Mouse (Mus musculus): ENCODE measurements around the gene Lbhd2. TPM values are rescaled to one million over a fixed set of nuclear protein-coding genes. Genes with fewer than 3 reads are reported as not detected.

Lbhd2 gene
- polyA plus RNA-seq, 1 experiment = not detected

DNA sequence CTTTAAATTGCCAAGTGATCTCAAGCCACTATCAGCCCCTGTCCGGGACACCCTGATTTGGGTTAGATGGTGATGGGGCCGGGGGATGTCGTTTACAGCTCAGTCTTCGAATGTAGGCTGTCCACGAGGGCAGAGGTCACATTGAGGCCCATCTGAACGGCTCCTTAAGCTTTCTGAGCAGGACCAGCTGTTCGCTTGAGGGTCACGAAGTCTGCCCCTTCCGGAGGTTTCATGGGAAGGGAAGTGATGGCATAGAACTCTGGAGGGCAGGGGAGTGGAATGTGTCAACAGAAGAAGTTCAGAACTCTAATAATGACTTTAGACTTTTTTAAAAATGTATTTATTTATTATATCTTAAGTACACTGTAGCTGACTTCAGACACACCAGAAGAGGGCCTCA, 17.9 kb downstream of the Lbhd2 start:
- Histone ChIP-seq H3K79me3 (ENCODE audit: low read depth) (peaks cover 5% of the 10 kb centered on the region), H3K4me3 (ENCODE audit: insufficient read depth, poor library complexity, severe bottlenecking) (no peak overlapping the region), H3ac (ENCODE audit: control insufficient read depth, insufficient read length, low read depth) (no peak overlapping the region), H3K36me3 (ENCODE audit: control insufficient read depth, insufficient read depth) (no peaks in the 10 kb centered on the region), H3K27me3 (ENCODE audit: control insufficient read depth, insufficient read depth, insufficient read length) (no peaks in the 10 kb centered on the region), H3K79me2 (ENCODE audit: control insufficient read depth, insufficient read depth) (peaks cover 12% of the 10 kb centered on the region)
- TF ChIP-seq CEBPB (IDR thresholded peaks at IDR 0.05; ENCODE audit: low read depth) (no peak), USF1 (IDR thresholded peaks at IDR 0.05; ENCODE audit: low read depth) (no peak), CTCF (IDR thresholded peaks at IDR 0.05; ENCODE audit: control insufficient read depth, insufficient read depth, insufficient read length) (no peak), MYOG (IDR thresholded peaks at IDR 0.05; ENCODE audit: control insufficient read depth, extremely low read depth, insufficient read length) (no peak), MAX (IDR thresholded peaks at IDR 0.05) (no peak), MYOD1 (IDR thresholded peaks at IDR 0.05; ENCODE audit: control insufficient read depth, insufficient read length, low read depth) (no peak), FOSL1 (IDR thresholded peaks at IDR 0.05; ENCODE audit: insufficient read depth, low read length, poor library complexity, severe bottlenecking) (no peak)

DNA sequence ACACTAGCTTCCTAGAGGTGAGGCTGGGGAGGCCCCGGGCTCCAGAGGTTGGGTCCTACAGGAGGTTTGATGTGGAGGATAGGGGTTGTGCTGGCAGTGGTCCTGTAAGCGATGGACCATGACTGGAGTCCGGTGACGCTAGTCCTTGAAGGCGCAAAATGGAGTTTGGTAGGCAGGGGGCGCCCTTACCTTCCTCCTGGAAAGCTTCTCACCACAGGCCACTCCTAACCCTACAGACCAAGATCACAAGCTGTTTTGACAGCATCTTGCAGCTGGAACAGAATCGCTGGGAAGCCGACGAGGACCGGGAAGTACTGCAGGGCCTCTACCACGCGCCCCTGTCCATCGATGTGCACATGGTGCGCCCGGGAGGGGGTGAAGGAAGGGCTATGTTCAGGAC, 18.6 kb downstream of the Lbhd2 start:
- H3K4me3 ChIP-seq (ENCODE audit: insufficient read depth, poor library complexity, severe bottlenecking) = no peak overlapping the region
- no peaks in the 10 kb centered on the region for H3K36me3 ChIP-seq (ENCODE audit: control insufficient read depth, insufficient read depth)
- no peak overlapping the region for H3ac ChIP-seq (ENCODE audit: control insufficient read depth, insufficient read length, low read depth)
- H3K27me3 ChIP-seq (ENCODE audit: control insufficient read depth, insufficient read depth, insufficient read length) = no peaks in the 10 kb centered on the region
- peaks cover 19% of the 10 kb centered on the region for H3K79me2 ChIP-seq (ENCODE audit: control insufficient read depth, insufficient read depth)
- no peak for TF ChIP-seq USF1 (IDR thresholded peaks at IDR 0.05; ENCODE audit: low read depth)
- TF ChIP-seq CEBPB (IDR thresholded peaks at IDR 0.05; ENCODE audit: low read depth) = no peak
- peak; percentile 90 for TF ChIP-seq CTCF (IDR thresholded peaks at IDR 0.05; ENCODE audit: control insufficient read depth, insufficient read depth, insufficient read length)
- peak; percentile 11 for TF ChIP-seq MAX (IDR thresholded peaks at IDR 0.05)
- H3K79me3 ChIP-seq (ENCODE audit: low read depth) = peaks cover 6% of the 10 kb centered on the region

DNA sequence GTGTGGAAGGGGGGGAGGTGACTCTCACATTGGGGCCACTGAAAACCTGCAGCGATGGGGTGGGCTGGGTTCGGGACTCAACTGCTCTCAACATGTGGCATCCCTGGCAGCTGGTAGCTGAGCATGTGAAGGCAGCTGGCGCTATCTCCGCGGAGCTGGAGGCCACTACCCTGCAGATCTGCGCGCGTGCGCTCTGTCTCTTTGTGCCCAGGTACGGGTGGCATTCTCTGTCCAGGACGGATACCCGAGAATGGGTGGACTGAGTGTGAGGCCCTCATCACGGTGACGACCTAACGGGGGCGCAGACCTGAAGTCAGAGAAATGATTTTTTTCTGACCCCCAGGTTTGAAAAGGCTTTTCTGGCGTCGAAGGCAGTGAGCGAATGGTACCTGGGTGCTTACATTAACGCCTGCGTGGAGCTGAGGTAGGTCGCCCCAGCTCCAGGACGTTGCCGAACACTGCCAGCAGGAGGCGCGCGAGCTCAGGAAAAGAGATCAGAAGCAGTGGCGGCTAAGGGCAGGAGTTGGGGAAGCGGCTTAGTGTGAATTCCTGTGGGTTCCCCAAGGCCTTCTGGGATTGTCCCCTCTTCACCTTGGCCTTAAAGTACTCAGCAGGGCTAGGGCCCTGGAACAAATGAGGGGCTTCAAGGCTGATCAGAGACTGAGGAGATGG, 19.3 kb downstream of the Lbhd2 start:
- Histone ChIP-seq H3K79me2 (ENCODE audit: control insufficient read depth, insufficient read depth) (peaks cover 21% of the 10 kb centered on the region), H3K27me3 (ENCODE audit: control insufficient read depth, insufficient read depth, insufficient read length) (no peaks in the 10 kb centered on the region), H3K79me3 (ENCODE audit: low read depth) (peaks cover 6% of the 10 kb centered on the region), H3ac (ENCODE audit: control insufficient read depth, insufficient read length, low read depth) (peak overlapping the region; percentile 46), H3K4me3 (ENCODE audit: insufficient read depth, poor library complexity, severe bottlenecking) (no peak overlapping the region), H3K36me3 (ENCODE audit: control insufficient read depth, insufficient read depth) (no peaks in the 10 kb centered on the region)
- peak; percentile 60 for TF ChIP-seq MAX (IDR thresholded peaks at IDR 0.05)
- TF ChIP-seq MYOD1 (IDR thresholded peaks at IDR 0.05; ENCODE audit: control insufficient read depth, insufficient read length, low read depth) = no peak
- TF ChIP-seq USF1 (IDR thresholded peaks at IDR 0.05; ENCODE audit: low read depth) = no peak
- TF ChIP-seq FOSL1 (IDR thresholded peaks at IDR 0.05; ENCODE audit: insufficient read depth, low read length, poor library complexity, severe bottlenecking) = no peak
- TF ChIP-seq CTCF (IDR thresholded peaks at IDR 0.05; ENCODE audit: control insufficient read depth, insufficient read depth, insufficient read length) = peak; percentile 97
- TF ChIP-seq CEBPB (IDR thresholded peaks at IDR 0.05; ENCODE audit: low read depth) = no peak
- TF ChIP-seq MYOG (IDR thresholded peaks at IDR 0.05; ENCODE audit: control insufficient read depth, extremely low read depth, insufficient read length) = no peak

DNA sequence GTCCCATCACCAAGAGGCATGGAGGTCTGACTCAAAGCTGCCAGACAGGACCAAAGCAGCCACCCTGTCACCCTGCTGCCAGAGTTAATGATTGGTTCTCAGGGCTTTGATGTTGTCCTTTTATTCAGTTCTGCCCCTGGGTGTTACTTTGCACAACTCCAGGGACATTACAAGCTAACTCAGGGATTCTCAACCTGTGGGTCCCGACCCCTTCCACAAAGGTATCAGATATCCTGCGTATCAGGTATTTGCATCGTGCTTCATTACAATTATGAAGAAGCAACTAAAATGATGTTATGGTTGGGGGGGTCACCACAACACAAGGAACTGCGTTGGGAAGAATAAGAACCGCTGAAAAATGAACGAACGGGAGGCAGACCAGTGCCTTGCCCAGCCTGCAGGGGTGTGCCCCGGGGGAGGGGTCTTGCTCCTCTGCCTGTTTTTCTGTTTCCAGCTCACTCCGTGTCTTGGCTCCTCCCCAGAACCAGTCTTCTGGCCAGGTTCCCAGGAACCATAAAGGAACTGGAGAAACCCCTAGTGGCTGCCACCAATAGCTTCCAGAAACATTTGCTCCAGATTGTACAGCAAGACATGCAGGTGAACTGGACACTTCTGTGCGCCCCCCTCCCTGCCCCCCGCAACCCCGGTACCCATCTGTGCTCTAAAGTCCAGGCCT, 21.0 kb downstream of the Lbhd2 start:
- no peak overlapping the region for H3ac ChIP-seq (ENCODE audit: control insufficient read depth, insufficient read length, low read depth)
- peaks cover 34% of the 10 kb centered on the region for H3K79me2 ChIP-seq (ENCODE audit: control insufficient read depth, insufficient read depth)
- H3K79me3 ChIP-seq (ENCODE audit: low read depth) = peaks cover 6% of the 10 kb centered on the region
- H3K4me3 ChIP-seq (ENCODE audit: insufficient read depth, poor library complexity, severe bottlenecking) = no peak overlapping the region
- no peaks in the 10 kb centered on the region for H3K36me3 ChIP-seq (ENCODE audit: control insufficient read depth, insufficient read depth)
- no peaks in the 10 kb centered on the region for H3K27me3 ChIP-seq (ENCODE audit: control insufficient read depth, insufficient read depth, insufficient read length)
- TF ChIP-seq CTCF (IDR thresholded peaks at IDR 0.05; ENCODE audit: control insufficient read depth, insufficient read depth, insufficient read length) (no peak), FOSL1 (IDR thresholded peaks at IDR 0.05; ENCODE audit: insufficient read depth, low read length, poor library complexity, severe bottlenecking) (no peak), MYOD1 (IDR thresholded peaks at IDR 0.05; ENCODE audit: control insufficient read depth, insufficient read length, low read depth) (no peak), MAX (IDR thresholded peaks at IDR 0.05) (no peak), MYOG (IDR thresholded peaks at IDR 0.05; ENCODE audit: control insufficient read depth, extremely low read depth, insufficient read length) (no peak), CEBPB (IDR thresholded peaks at IDR 0.05; ENCODE audit: low read depth) (no peak)

DNA sequence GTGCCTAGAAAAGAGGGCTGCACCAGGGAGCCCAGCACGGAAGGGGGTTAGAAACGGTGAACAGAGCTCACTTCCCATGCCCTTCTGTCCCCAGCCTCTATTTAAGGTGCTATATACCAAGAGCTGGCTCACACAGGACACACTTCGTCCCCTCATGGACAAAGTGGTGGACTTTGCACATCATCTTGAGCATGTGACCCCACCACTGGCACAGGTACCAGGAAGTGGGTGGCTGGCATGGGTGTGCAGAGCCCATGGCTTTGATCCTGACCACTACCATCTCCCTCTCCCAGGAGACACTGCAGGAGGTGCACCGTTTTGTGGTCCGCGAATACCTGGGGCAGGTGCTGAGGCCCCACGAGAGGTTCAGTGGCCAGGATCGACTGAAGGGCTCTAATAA, 21.8 kb downstream of the Lbhd2 start:
- Histone ChIP-seq H3K27me3 (ENCODE audit: control insufficient read depth, insufficient read depth, insufficient read length) (no peaks in the 10 kb centered on the region), H3ac (ENCODE audit: control insufficient read depth, insufficient read length, low read depth) (peak overlapping the region; percentile 10), H3K79me2 (ENCODE audit: control insufficient read depth, insufficient read depth) (peaks cover 34% of the 10 kb centered on the region), H3K4me3 (ENCODE audit: insufficient read depth, poor library complexity, severe bottlenecking) (no peak overlapping the region), H3K79me3 (ENCODE audit: low read depth) (peaks cover 6% of the 10 kb centered on the region), H3K36me3 (ENCODE audit: control insufficient read depth, insufficient read depth) (no peaks in the 10 kb centered on the region)
- TF ChIP-seq FOSL1 (IDR thresholded peaks at IDR 0.05; ENCODE audit: insufficient read depth, low read length, poor library complexity, severe bottlenecking) (no peak), MAX (IDR thresholded peaks at IDR 0.05) (no peak), USF1 (IDR thresholded peaks at IDR 0.05; ENCODE audit: low read depth) (peak; percentile 13), CEBPB (IDR thresholded peaks at IDR 0.05; ENCODE audit: low read depth) (no peak)

Data from C2C12 (cell line).